Mouse (Mus musculus): ENCODE results near the gene Hist1h2bn. TPM values are rescaled to one million over a fixed set of nuclear protein-coding genes. Genes with fewer than 3 reads are reported as not detected.

The Hist1h2bn gene
- polyA plus RNA-seq (2012), result 6.8 and 17.1 TPM in 2 replicates

DNA sequence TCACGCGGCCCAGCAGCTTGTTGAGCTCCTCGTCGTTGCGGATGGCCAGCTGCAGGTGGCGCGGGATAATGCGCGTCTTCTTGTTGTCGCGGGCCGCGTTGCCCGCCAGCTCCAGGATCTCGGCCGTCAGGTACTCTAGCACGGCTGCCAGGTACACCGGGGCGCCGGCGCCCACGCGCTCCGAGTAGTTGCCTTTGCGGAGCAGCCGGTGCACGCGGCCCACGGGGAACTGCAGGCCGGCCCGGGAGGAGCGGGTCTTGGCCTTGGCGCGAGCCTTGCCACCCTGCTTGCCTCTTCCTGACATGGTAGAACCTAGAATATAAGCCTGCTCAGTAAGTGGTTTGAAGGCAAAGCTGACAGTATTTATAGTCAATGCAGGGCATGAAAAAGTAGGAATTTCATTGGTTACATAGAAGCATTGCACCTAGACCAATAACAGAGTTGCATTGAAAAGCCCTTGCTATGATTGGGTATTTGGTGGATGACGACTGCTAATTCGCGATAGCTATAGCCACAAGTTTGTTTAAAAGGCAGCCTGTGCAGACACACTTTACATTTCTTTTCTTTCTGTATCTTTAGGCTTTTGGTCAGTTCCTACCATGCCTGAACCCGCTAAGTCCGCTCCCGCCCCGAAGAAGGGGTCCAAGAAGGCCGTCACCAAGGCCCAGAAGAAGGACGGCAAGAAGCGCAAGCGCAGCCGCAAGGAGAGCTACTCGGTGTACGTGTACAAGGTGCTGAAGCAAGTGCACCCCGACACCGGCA, at the start of gene Hist1h2bn, which contains the start of gene Hist1h2ak:
Gene Hist1h2bn, plus strand, starts transcription at position 600 of the 762 bp plus-strand sequence.
Gene Hist1h2ak, minus strand, starts transcription at position 304 of the 762 bp plus-strand sequence.

DNA sequence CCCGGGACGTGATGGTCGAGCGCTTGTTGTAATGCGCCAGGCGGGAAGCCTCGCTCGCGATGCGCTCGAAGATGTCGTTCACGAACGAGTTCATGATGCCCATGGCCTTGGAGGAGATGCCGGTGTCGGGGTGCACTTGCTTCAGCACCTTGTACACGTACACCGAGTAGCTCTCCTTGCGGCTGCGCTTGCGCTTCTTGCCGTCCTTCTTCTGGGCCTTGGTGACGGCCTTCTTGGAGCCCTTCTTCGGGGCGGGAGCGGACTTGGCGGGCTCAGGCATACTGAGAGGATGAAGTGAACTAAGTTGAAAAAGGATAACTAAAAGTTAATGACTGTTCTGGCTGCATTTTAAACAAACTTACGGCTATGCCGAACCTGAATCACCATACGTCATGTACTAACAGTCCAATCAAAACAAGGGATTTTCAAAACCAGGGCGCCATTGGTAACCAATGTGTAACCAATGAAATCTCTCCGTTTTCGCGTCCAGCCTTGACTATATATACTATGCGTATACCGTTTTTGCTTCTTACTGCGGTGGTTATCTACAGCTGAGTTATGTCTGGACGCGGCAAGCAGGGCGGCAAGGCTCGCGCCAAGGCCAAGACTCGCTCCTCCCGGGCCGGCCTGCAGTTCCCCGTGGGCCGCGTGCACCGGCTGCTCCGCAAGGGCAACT, 37.9 kb upstream of the Hist1h2bn start, which contains the start of the genes Hist1h2bl and Hist1h2ai:
Gene Hist1h2bl, minus strand, starts transcription at position 280 of the 676 bp plus-strand sequence.
Gene Hist1h2ai, plus strand, starts transcription at position 559 of the 676 bp plus-strand sequence.

GRCm38 (mm10) chr13:21717397-21718357, 36.2 kb upstream of the Hist1h2bn start, which contains the start of gene Hist1h3h:
Gene Hist1h3h (plus strand): TSS chr13:21717659.

GRCm38 (mm10) chr13:21721757-21722372, 32.1 kb upstream of the Hist1h2bn start, which contains the start of gene Hist1h2bm:
Gene Hist1h2bm (plus strand): TSS chr13:21722044.

GRCm38 (mm10) chr13:21734906-21735767, 18.8 kb upstream of the Hist1h2bn start, which contains the start of gene Hist1h4j:
Gene Hist1h4j (plus strand): TSS chr13:21735064.

GRCm38 (mm10) chr13:21750159-21751017, 3.5 kb upstream of the Hist1h2bn start, which contains the start of gene Hist1h4k:
Gene Hist1h4k (minus strand): TSS chr13:21750505.

DNA sequence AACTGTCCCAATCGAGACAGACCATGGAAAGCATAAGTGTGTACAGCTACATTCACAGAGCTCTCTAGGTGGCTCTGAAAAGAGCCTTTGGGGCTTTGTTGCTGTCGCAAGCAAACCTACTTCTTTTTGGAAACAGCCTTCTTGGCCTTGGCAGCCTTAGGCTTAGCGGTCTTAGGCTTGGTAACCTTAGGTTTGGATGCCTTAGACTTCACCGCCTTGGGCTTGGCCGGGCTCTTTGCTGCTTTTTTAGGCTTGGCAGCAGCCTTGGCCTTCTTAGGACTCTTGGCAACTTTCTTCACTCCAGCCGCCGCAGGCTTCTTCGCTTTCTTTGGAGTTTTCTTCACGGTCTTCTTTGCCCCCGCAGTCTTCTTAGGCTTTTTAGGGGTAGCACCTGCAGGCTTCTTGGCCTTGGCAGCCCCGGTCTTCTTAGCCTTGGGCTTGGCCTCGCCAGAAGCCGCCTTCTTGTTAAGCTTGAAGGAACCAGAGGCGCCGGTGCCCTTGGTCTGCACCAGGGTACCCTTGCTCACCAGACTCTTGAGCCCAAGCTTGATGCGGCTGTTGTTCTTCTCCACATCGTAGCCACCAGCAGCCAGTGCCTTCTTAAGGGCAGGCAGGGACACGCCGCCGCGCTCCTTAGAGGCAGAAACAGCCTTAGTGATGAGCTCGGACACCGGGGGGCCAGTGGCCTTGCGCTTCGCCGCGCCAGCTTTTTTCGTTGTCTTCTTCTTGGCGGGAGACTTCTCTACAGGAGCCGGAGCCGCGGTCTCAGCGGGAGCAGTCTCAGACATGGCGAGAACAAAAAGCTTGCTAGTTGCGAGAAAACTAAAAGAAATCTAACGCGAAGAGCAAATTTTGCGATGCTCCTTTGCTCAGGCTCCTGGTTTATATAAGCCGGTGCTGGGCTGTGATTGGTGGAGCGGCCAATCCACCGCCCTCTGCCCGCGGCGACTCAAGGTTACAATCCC, 26.1 kb downstream of the Hist1h2bn start, which contains the start of gene Hist1h1b:
Gene Hist1h1b, minus strand, starts transcription at position 859 of the 965 bp plus-strand sequence.

GRCm38 (mm10) chr13:21783255-21783617, 29.3 kb downstream of the Hist1h2bn start, which contains the start of gene Hist1h3i:
Gene Hist1h3i (minus strand): TSS chr13:21783370.

DNA sequence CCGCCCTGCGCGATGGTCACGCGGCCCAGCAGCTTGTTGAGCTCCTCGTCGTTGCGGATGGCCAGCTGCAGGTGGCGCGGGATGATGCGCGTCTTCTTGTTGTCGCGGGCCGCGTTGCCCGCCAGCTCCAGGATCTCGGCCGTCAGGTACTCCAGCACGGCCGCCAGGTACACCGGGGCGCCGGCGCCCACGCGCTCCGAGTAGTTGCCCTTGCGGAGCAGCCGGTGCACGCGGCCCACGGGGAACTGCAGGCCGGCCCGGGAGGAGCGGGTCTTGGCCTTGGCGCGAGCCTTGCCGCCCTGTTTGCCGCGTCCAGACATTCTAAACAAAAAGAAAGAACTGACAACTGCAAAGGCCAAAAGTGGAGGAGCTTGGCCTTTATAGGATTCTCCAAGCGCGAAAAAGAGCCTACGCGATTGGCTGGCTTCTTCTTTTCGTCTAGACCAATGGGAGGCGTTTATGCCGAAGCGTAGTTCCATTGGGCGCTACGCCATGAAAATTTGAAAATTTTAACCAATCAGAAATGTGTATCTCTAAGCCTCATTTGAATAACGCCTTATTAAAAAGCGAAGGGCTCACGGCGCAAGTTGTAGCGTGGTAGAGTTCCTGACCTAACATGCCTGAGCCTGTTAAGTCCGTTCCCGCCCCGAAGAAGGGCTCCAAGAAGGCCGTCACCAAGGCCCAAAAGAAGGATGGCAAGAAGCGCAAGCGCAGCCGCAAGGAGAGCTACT, 33.1 kb downstream of the Hist1h2bn start, which contains the start of the genes Hist1h2an and Hist1h2bp:
Gene Hist1h2an, minus strand, starts transcription at position 320 of the 731 bp plus-strand sequence.
Gene Hist1h2bp, plus strand, starts transcription at position 563 of the 731 bp plus-strand sequence.

Other genes with a start within 250 kb of the Hist1h2bn start
- gene Zkscan8, start 223.0 kb upstream of the Hist1h2bn start, polyA plus RNA-seq (2012), result 1.0 and 1.8 TPM in 2 replicates
- not detected in 2 replicates for gene Olfr1366, start 211.3 kb upstream of the Hist1h2bn start, polyA plus RNA-seq (2012)
- gene Olfr1535, start 194.2 kb upstream of the Hist1h2bn start, polyA plus RNA-seq (2012), result not detected in 2 replicates
- not detected in 2 replicates for gene Olfr1364, start 172.4 kb upstream of the Hist1h2bn start, polyA plus RNA-seq (2012)
- gene Olfr1362, start 140.1 kb upstream of the Hist1h2bn start, polyA plus RNA-seq (2012), result not detected in 2 replicates
- gene Olfr11, start 111.6 kb upstream of the Hist1h2bn start, polyA plus RNA-seq (2012), result not detected in 2 replicates
- 0.03 TPM in 1 of 2 replicates, not detected in the other for gene Olfr1361, start 90.7 kb upstream of the Hist1h2bn start, polyA plus RNA-seq (2012)
- not detected in 2 replicates for gene Olfr1360, start 76.7 kb upstream of the Hist1h2bn start, polyA plus RNA-seq (2012)
- gene Olfr1359, start 56.0 kb upstream of the Hist1h2bn start, polyA plus RNA-seq (2012), result not detected in 2 replicates
- gene Hist1h2bl, start 38.0 kb upstream of the Hist1h2bn start, polyA plus RNA-seq (2012), result 1.1 and 2.1 TPM in 2 replicates
- gene Hist1h2ai, start 37.7 kb upstream of the Hist1h2bn start, polyA plus RNA-seq (2012), result 16.6 and 27.9 TPM in 2 replicates
- 27.0 and 31.9 TPM in 2 replicates for gene Hist1h3h, start 36.5 kb upstream of the Hist1h2bn start, polyA plus RNA-seq (2012)
- gene Hist1h2bm, start 32.1 kb upstream of the Hist1h2bn start, polyA plus RNA-seq (2012), result 1.7 and 4.9 TPM in 2 replicates
- gene Hist1h4j, start 19.1 kb upstream of the Hist1h2bn start, polyA plus RNA-seq (2012), result 2.5 and 5.2 TPM in 2 replicates
- 19.1 and 29.2 TPM in 2 replicates for gene Hist1h4k, start 3.6 kb upstream of the Hist1h2bn start, polyA plus RNA-seq (2012)
- 83.4 and 107 TPM in 2 replicates for gene Hist1h2ak, start 296 bp upstream of the Hist1h2bn start, polyA plus RNA-seq (2012)
- gene Hist1h1b, start 26.5 kb downstream of the Hist1h2bn start, polyA plus RNA-seq (2012), result 5.0 and 8.4 TPM in 2 replicates
- gene Hist1h3i, start 29.2 kb downstream of the Hist1h2bn start, polyA plus RNA-seq (2012), result 37.8 and 49.3 TPM in 2 replicates
- gene Hist1h2an, start 33.1 kb downstream of the Hist1h2bn start, polyA plus RNA-seq (2012), result 29.4 and 41.7 TPM in 2 replicates
- 0.74 TPM in 2 replicates for gene Hist1h2bp, start 33.3 kb downstream of the Hist1h2bn start, polyA plus RNA-seq (2012)
- gene Hist1h2bq, start 56.1 kb downstream of the Hist1h2bn start, polyA plus RNA-seq (2012), result 2.3 and 7.9 TPM in 2 replicates
- 9,267 and 13,368 TPM in 2 replicates for gene Hist1h2ao, start 56.3 kb downstream of the Hist1h2bn start, polyA plus RNA-seq (2012)
- gene Hist1h4m, start 57.6 kb downstream of the Hist1h2bn start, polyA plus RNA-seq (2012), result 48.0 and 58.9 TPM in 2 replicates
- 4.8 and 10.5 TPM in 2 replicates for gene Hist1h4n, start 78.1 kb downstream of the Hist1h2bn start, polyA plus RNA-seq (2012)
- 6,142 and 6,696 TPM in 2 replicates for gene Hist1h2ap, start 79.4 kb downstream of the Hist1h2bn start, polyA plus RNA-seq (2012)
- gene Hist1h2br, start 79.6 kb downstream of the Hist1h2bn start, polyA plus RNA-seq (2012), result 5.8 TPM in 1 of 2 replicates, not detected in the other
- gene Zfp184, start 191.0 kb downstream of the Hist1h2bn start, polyA plus RNA-seq (2012), result 0.39 and 0.64 TPM in 2 replicates
- gene Pom121l2, start 227.1 kb downstream of the Hist1h2bn start, polyA plus RNA-seq (2012), result 0.06 TPM in 1 of 2 replicates, not detected in the other